Mouse (Mus musculus) frontal cortex, adult 2 months (tissue): ENCODE measurements around the gene Olfr283. TPM values are rescaled to one million over a fixed set of nuclear protein-coding genes. Genes with fewer than 3 reads are reported as not detected.
"Not testable (repeated sequence)": the region's sequence is repeated elsewhere in the genome, so short reads cannot be mapped to it uniquely, and the experiment has no call there.

Experiments
- DNase-seq, 2 experiments: peaks; one replicate each; pipeline ENCODE4 v3.0.0; 2022; ENCODE audit warnings: low spot score in 1 of 2; ENCODE audit errors: extremely low spot score in 1 of 2
- polyA plus RNA-seq: library from polyadenylated mRNA; depleted of rRNA; stranded (reverse); fragments of >200 nt; gene quantifications from 2 replicates; pipeline ENCODE4 v1.2.3, GENCODE M21; 2012; rRNA removed

Olfr283 gene
- 0.04 and 0.11 TPM in 2 replicates for polyA plus RNA-seq

GRCm38 (mm10) chr15:98380846-98381245 is at the start of gene Olfr283:
Gene Olfr283 (minus strand): TSS chr15:98380946.
- DNase-seq, result no peak

GRCm38 (mm10) chr15:98425188-98425587 is 44.4 kb upstream of the Olfr283 start:
- no peak for DNase-seq

GRCm38 (mm10) chr15:98424753-98425152 is 44.0 kb upstream of the Olfr283 start:
- DNase-seq, result no peak

- DNase-seq, result no peak
Observed at GRCm38 (mm10) chr15:98424326-98424725, 43.6 kb upstream of the Olfr283 start.

GRCm38 (mm10) chr15:98420897-98421296 is 40.2 kb upstream of the Olfr283 start:
- DNase-seq, result no peak

- no peak for DNase-seq
Observed at GRCm38 (mm10) chr15:98418096-98418495, 37.4 kb upstream of the Olfr283 start.

- DNase-seq, result not testable (repeated sequence)
Observed at GRCm38 (mm10) chr15:98417285-98417684, 36.5 kb upstream of the Olfr283 start.

GRCm38 (mm10) chr15:98416802-98417201 is 36.1 kb upstream of the Olfr283 start:
- not testable (repeated sequence) for DNase-seq

GRCm38 (mm10) chr15:98415996-98416395 is 35.2 kb upstream of the Olfr283 start:
- no peak for DNase-seq

- DNase-seq, result no peak
Observed at GRCm38 (mm10) chr15:98410249-98410648, 29.5 kb upstream of the Olfr283 start.

GRCm38 (mm10) chr15:98409635-98410034 is 28.9 kb upstream of the Olfr283 start:
- no peak for DNase-seq

GRCm38 (mm10) chr15:98408406-98409060 is 27.8 kb upstream of the Olfr283 start:
- peak in 1 of 2 experiments; percentile 61 for DNase-seq

- no peak for DNase-seq
Observed at GRCm38 (mm10) chr15:98402356-98402755, 21.6 kb upstream of the Olfr283 start.

GRCm38 (mm10) chr15:98397136-98397535 is 16.4 kb upstream of the Olfr283 start:
- DNase-seq, result no peak

GRCm38 (mm10) chr15:98391903-98392187 is 11.1 kb upstream of the Olfr283 start:
- DNase-seq, result no peak

- no peak for DNase-seq
Observed at GRCm38 (mm10) chr15:98391081-98391902, 10.5 kb upstream of the Olfr283 start.

- DNase-seq, result peak; percentile 39 to 82
Observed at GRCm38 (mm10) chr15:98389796-98390195, 9.1 kb upstream of the Olfr283 start.

- DNase-seq, result no peak
Observed at GRCm38 (mm10) chr15:98387621-98388020, 6.9 kb upstream of the Olfr283 start.

GRCm38 (mm10) chr15:98378209-98378608 is 2.5 kb downstream of the Olfr283 start:
- DNase-seq, result no peak

- DNase-seq, result no peak
Observed at GRCm38 (mm10) chr15:98340887-98341286, 39.9 kb downstream of the Olfr283 start, which contains the start of gene Olfr284. Gene Olfr284 (minus strand): TSS chr15:98340987.
